Mouse (Mus musculus) fibroblast of lung, adult 2 months (primary cell): ENCODE results near the gene Reep3.

Experiments
- DNase-seq: peaks from one replicate; pipeline ENCODE4 v3.0.0-alpha.2; 2011; ENCODE audit warnings: low read depth

Reep3 gene

DNA sequence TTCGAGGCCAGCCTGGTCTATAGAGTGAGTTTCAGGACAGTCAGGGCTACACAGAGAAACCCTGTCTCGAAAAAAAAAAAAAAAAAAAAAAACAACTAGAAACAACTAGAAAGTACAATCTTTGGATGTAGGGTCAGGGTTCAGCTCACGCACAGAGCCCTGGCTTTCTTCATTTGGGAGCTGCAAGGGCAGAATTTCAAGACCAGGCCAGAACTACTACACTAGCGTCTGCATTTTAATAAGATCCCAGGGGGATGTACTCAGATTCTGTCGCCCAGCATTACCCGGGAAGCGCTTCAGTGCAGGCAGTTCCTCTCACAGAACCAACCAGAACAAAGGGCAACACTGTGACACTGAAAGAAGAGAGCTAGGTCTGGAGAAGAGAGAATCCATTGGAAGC is 46.0 kb downstream of the Reep3 start:
- no peak for DNase-seq

DNA sequence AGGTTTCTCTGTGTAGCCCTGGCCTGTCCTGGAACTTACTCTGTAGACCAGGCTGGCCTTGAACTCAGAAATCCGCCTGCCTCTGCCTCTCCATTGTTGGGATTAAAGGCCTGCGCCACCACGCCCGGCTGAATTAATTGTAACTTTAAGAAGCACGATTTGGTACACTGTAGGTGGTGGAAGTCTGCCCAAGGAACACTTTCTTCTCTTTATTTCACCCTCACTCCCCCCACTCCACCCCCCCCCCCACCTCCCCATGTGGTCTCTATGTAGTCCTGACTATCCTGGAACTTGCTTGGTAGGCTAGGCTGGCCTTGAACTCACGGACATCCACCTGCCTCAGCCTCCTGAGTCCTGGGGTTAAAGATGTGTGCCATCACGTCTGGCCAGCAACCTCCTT is 47.1 kb downstream of the Reep3 start:
- no peak for DNase-seq

DNA sequence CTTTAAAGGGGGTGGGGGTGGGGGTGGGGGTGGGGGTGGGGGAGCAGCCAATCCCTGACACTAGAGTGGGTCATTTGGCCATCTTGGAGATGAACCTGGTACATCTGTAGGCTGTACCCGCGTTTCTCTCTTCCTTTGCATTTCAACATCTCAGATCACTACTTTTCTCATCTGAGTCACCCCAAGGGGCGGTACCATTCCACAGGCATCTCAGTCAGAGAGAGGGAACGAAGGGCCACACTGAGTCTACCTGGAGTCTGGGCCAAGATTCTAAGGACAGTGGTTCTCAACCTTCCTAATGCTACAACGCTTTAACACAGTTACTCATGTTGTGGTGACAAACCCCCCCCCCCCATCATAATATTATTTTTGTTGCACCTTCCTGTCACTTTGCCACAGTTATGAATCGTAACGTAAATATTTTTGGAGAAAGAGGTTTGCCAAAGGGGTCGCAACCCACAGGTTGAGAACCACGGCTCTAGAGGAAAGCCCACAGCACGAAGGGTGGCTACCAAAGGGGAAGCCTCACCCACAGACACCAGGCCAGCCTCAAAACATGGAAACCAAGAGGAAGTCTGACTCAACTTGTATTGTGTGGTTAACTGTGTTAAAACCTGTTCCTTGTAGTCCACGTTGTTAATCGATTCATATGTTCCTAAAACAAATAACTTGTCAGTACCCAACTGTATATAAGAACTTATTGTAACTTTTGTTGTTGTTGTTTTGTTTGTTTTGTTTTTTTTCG is 47.7 kb downstream of the Reep3 start:
- DNase-seq: no peak

DNA sequence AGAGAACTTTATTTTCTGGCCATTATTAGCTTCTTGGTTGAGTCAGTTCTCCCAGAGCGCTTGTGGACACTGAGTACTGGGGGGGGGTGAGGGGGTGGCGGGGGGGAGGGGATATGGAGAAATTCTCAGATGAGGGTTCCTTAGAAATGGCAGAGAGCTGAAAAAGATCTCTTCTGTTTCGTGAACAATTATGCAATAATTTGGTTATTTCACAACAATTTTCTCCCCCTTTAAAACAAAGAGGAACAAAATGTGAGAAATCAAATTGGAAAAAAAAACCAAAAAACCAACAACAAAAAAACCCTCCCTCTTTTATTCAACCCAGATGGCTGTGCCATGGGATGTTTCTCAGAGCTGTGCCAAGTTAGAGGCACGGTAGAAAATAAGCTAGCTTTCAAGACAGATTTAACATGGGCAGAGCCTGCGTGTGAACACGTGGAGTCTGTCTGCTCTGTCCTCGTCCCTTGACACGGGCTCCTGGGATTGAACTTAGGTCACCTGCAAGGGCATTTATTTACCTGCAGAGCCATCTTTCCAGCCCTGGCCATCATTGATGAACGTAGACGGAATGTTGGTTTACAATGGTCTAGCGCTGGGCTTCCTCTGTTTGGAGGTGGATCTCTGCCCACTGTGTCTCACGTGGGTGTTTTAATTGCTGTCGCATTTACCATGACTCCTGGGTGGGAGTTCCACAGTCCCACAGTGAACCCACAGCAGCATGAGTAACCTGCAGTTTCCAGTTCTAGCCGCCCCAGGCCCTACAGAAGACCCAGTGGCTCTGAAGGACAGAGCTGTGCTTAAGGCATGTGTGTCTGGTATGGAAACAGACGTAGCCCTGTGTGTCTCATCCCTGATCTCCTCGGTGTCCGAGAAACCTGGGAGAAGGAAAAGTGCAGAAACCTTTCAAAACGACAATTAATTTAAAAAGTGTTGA is 48.8 kb downstream of the Reep3 start:
- no peak for DNase-seq

DNA sequence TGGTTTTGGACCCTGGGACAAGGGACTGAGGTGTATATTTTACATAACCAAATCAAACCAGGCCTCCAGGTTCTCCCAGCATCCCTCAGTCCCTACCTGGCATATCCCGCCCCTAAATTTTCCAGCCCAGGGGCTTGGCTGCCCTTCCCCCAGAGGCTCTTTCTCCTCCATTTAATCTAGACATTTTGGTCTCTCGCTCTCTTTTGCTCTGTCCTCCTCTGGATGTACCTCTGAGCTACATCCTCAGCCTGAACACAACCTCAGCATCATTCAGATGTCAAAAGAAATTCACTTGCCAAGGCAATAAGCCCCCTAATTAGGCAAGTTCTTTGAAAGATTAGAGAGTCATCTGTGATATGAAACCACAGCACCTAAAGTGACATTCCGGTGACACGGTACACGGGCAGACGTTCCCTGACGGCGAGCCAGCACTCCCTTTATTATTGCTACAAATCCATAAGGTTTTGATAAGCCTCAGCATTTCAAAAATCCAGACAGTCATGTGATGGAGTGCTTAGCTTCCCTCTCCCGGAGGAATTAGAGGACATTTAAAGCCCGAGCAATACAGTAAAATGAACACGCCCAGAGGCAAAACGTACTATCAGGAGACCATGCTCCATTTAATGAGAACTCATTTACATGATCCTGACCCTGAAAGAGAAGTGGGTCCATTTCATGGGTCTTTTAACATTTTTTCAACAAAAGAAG is 51.4 kb downstream of the Reep3 start:
- no peak for DNase-seq

DNA sequence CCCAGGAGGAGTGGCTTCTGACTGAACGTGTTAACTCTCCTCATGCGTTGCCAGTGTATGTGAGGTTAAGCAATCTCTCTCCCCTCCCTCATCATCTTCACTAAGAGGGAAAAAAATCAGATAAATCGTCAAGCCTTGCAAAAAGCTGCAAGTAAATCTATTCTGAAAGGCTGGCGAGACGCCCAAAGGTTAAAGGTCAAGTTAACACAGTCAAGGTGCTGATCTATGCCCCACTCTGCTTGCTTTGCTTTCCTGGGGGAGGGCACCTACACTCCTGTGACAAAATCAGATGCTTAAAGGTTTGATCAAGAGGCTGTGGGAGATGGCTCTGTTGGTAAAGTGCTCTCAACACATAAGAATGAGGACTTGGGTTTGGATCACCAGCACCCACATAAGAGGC is 52.4 kb downstream of the Reep3 start:
- no peak for DNase-seq

DNA sequence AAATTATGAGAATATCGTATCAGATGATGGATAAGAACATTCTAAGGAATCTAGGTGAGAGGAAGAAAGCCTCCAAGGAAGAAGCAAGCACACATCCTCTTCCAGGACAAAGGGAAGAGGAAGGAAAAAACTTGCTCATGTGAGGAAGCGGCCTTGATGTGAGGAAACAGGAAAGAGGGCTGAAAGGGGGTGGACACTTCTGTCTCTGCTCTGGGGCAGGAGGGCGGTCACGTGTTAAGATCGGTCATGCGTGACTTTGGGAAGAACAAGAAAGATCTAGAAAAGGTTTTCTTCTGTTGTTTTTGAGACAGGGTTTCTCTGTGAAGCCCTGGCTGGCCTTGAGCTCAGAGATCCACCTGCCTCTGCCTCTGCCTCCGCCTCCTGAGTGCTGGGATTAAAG is 53.5 kb downstream of the Reep3 start:
- no peak for DNase-seq

DNA sequence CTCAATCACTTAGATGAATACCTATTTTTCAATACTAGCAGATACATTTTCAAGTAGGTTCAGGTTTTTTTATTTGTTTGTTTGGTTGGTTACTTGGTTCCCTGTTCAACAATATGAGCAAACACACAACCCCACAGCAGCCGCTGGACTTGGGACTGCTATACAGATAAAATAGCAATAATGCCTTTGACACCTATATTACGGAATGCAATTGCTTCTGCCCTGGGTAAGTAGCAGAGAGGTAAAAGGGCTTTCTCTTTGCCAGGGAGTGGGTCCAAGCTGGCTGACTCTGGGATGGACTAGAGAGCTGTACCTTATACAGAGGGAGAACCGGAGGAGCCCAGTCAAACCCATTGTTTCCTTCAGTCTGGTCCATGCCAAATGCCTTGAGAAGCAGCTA is 56.3 kb downstream of the Reep3 start:
- no peak for DNase-seq

DNA sequence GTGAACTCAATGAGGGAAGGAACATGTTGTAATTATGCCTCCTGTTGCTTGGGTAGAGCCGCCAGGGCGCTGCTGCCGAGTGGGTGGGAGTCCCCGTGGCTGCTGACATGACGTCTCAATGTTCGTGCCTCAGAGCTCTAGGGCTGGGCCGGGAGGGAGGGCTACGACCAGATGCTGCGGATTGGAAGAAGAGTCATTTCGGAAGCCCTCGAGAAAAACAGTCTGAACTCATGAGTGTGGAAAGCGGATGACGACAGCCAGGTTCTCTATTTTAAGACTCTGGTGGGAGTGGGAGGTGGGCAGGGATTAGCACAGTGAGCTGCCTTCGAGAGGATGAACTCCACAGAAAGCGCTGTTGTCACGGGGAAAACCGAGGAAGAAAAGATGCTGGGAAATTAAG is 57.7 kb downstream of the Reep3 start:
- DNase-seq: no peak

DNA sequence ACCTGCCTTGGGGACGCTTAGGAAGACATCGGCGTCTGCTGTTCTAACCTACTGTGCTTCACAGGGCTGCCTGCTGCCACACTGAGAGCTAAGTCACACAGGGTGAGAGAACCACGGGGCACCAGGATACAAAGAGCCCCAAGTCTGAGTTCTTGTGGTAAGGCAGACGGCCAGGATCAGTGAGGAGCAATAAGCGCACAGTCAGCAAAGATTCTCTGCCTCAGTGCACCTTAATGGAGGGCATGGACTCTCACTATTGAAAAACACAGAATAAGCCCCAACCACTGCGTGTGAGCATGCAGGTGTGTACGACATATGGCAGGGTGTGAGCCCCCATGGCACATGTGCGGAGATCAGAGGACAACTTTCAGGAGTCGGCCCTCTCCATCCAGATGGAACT is 60.2 kb downstream of the Reep3 start:
- DNase-seq: no peak

DNA sequence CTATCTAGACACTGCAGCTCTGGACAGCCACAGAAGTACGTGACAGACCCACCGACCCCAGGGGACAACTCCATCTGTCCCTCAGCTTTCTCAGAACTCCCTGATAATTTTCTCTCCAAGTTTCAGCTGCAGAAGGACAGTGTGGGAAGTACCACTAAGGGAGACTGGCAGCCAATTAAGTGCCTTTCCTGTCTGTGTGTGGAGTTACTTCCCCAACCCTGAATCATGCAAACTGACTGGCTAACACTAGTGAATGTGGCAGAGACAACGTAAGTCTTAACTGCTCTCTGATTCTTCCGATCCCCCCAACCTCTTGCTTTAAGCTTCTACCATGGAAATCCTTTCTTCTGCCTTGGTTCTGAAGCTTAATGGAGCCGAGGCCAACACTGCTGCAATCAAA is 60.6 kb downstream of the Reep3 start:
- DNase-seq: no peak

DNA sequence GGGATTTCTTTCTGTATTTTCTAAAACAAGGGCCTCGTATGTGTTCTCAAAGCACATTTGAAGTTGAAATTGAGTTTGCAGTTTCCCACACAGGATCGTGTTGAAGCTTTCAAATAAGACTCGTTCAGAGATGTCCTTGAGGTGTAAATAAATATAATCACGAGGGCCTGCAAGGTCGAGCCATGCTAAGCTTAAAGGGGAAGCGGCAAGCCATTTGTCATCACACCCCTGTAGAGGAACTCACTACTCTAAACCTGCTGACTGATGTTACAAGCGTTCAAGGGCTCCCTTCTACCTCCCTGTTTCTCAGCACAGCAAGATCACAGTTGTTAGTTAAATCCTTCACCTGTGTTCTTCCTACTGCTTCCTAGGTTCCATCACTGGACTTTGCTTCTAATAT is 65.6 kb downstream of the Reep3 start:
- DNase-seq: no peak

DNA sequence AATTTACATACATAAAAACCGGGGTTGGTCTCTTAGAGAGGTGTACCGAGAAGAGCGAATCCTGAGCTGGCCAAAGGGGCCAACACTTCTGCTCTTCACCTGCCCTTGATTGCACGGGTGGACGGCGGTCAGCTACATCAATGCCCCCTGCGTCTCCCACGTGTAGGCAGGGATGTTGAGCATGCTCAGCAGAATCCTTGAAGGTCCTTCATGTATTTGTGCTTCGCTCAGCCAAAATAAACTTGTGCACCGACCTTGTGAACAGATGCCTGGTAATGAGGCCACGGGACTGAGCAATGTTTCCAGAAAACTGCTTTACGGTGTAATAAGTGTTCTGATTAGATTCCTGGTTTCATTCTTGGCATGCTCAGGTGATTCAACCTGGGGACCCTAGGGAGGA is 67.4 kb downstream of the Reep3 start:
- DNase-seq: no peak

DNA sequence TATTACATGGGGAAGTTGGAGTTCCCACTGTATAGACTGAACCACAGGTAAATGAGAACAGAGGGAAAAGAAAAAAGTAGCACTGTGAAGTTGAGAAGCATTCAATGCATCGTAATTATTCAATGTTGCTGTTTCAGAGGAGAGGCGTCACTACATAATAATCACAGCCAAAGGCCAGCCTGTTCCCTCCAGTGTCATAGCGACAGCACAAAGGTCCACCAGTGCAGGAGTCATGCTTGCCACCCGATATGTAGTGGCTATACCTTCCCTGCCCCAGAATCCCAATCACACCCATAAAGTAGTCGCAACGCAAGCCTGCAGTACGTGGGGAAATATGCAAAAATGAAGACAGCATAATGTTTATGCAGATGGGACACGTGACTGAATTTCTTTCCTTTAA is 70.4 kb downstream of the Reep3 start:
- DNase-seq: no peak

DNA sequence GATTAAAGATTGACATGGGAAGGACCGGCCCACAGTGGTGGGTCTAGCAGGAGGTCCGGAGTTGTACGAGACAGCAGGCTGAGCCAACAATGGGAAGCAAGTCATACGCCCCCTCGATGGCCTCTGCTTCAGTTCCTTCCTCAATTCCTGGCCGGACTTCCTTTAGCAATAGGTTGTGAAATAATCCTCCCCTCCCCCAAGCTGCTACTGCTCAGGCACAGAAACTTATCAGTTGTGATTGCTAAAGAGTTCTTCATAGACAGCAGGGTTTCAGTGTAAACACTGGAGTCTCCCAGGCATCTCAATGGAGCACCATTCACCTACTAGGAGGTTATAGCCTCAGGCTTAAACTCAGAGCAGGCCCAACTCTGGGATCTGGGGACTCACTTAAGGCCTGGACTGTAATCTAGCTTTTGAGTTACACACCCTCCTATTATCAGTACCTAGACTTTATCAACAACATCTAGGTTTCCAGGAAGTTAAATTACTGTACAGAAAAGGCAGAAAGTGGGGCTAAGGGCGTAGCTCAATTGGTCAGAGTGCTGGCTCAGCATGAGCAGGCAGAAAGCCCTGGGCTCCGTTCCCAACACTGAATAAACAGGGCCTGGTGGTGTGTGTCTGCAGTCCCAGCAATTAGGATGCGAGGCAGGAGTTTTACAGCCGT is 71.0 kb downstream of the Reep3 start:
- DNase-seq: peak; percentile 87

DNA sequence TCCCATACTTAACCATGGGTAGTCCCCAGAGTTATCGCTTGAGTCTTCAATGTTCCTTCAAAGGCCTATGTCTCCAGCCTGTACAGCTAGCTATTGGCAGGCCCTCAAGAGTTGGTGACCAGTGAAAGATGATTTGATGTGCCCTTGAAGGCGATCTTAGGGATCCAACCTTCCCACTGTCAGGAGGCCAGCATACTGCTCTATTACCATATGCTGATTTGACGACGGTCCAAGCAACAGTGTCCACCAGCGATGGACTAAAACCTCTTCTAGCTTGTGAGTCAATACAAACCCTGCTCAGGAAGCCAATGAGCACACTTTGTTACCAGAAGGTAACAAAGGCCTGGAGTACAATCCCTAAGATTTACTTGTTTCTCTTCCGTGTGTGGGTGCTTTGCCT is 72.4 kb downstream of the Reep3 start:
- no peak for DNase-seq

DNA sequence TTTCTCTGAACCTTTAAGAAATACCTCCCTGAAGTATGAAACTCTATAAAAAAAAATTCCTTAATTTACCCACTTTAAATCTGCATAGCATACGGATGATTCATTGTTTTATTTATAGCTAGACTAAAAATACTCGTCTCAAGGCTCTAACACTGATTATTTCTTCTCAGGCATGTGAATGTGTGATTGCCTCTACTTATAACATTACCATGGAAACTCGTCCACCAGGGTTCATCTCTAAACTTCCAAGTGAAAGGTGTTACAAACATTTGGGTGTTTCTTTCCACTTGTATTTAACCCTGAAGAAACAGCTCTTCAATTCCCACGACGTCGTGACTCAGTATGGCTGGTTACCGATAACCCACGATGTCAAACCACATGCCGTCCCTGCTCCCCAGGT is 73.7 kb downstream of the Reep3 start:
- no peak for DNase-seq

DNA sequence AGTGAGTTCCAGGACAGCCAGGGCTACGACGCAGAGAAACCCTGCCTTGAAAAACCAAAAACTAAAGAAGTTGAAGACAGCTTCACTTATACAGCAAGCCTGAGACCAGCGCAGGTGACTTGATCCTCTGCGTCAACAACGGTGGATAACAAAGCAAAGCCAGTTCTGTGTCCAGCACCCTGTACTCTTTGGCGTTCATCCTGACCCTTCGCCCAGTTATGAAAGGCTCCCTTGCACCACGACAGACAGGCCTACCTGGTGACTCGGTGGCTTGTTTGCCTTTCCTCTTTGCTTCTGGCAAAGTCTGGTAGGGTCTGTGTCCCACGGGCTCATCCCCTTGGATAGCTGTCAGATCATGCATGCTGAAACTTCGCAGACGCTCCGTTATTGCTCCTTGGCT is 75.3 kb downstream of the Reep3 start:
- DNase-seq: no peak

DNA sequence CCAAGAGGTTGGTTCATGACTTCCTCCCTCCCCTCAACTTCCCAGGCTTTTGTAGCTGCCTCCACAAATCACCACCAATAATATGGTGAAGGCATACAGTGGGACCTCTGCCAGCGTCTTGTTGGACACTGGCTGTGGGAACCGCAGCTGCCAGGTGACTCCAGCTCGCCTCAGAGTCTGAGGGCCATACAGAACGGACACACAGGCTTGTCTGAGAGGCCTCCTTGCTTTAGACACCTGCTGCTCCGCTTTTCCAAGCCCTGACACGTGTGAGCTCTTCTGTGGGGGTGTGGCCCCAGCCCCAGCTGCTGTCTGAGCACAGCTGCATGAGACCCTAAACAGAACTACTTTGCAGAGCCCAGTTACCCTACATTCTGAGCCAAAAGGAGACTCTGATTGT is 77.9 kb downstream of the Reep3 start:
- no peak for DNase-seq

DNA sequence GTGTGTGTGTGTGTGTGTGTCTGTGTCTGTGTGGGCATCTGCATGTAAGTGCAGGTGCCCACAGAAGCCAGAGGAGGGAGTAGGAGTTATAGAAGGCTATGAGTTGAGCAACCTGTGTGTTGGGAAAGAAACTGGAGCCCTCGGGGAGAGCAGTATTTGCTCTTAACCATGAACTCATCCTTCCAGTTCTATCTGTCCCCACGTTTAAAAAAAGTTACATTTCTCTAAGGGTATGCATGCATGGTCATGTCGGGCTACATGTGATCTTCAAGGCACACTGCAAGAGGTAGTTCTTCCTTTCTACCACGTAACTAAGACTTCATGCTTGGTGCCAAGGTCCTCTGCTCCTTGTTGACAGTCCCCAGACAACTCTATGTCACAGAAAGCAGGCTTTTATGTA is 78.9 kb downstream of the Reep3 start:
- no peak for DNase-seq

DNA sequence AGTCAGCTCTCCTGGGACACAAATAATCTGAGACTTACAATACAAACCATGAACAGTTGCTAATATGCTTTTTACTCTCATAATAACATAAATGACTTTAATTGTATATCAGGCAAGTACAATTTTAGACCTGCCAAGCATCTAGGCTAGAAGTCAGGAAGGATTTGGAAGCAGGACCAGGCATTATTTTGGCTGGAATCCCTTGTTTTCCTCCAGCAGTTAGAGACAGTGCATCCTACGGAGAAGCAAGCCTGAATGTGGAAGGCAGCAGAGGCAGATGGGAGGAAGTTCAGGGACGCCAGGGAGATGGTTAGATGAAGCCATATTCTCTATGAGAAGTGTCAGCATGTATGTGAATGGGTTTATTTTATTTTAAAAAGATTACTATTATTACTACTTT is 79.4 kb downstream of the Reep3 start:
- no peak for DNase-seq

DNA sequence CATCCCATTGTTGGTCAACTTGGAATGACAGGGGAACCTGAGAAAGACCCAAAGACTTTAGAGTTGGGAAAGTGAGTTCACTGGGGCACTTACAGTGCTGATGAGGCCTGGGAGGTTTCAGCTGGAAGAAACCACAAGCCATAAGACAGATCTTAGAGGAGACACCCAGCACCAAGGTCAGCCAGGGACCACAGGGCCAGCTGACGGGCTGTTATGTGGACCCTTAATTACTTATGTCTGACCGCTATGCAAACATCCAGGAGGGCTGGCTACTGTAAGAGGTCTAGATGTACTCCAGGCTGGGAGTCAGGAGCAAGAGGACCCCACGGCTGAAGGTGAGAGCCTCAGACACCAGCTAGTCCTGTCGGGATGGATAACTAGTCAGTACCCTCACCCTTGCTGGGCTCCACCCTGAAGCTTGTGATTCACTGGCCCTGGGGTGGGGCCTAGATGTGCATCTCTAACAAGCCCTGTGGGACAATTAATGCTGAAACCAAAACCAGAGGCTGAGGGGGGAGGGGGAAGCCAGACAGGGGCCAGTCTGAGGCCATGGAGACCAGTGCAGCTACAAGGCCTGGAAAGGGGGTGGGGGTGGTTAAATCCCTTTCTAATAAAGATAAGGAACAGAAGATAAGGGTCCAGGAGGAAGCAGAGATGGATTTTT is 80.0 kb downstream of the Reep3 start:
- DNase-seq: no peak
